In genomic region chr17:37048383-37048782, GRCm38 (mm10) we compare ENCODE assay signal across 15 mouse cellular contexts. TPM values are rescaled to one million over a fixed set of nuclear protein-coding genes. Genes with fewer than 3 reads are reported as not detected.
A peak's percentile ranks its signal among the peaks of the same experiment; 100 is the strongest.
DNase-seq lines count a peak whose midpoint lies in the region; ATAC-seq and TF ChIP-seq lines count a peak whose summit lies in the region.
"Had no signal": no experiment of that assay in that cellular context is flagged by ENCODE, and none has a peak within 500 bp of the region (broad histone marks: within the 10 kb centered on the region; RNA-seq: fewer than 3 reads in every experiment).

No protein-coding gene starts in this region.

- no peak for ATAC-seq in hindbrain, embryonic 12.5 days (ENCODE audit: low FRiP score)
- no peak for ATAC-seq in hindbrain, embryonic 11.5 days (ENCODE audit: low FRiP score)
- ATAC-seq in forebrain, postnatal 0 days, result no peak
- ATAC-seq in neural tube, embryonic 13.5 days (ENCODE audit: low read depth), result no peak

- H3K4me3 ChIP-seq in hindbrain, embryonic 12.5 days, result peak overlapping the region; percentile 26
- no peak overlapping the region for H3K4me3 ChIP-seq in hindbrain, embryonic 11.5 days (ENCODE audit: low read depth, low read length)
- peak overlapping the region; percentile 21 for H3K4me3 ChIP-seq in forebrain, postnatal 0 days (ENCODE audit: low read depth, low read length)
- H3K4me3 ChIP-seq in neural tube, embryonic 13.5 days, result peak overlapping the region; percentile 80
- H3K4me3 ChIP-seq: erythroblast, embryonic 14.5 days; limb, embryonic 12.5 days; lung, embryonic 15.5 days; stomach, embryonic 15.5 days had no signal

- peak overlapping the region; percentile 45; the same call in 1 of the 2 replicates for H3K9ac ChIP-seq in hindbrain, embryonic 12.5 days
- H3K9ac ChIP-seq in hindbrain, embryonic 11.5 days (ENCODE audit: low read depth, low read length), result no peak overlapping the region
- H3K9ac ChIP-seq in forebrain, postnatal 0 days, result 0 out of 2 replicates have a peak overlapping the region, but pooled peaks have one; percentile 18
- peak overlapping the region; percentile 98 for H3K9ac ChIP-seq in neural tube, embryonic 13.5 days
- H3K9ac ChIP-seq: limb, embryonic 12.5 days; lung, embryonic 15.5 days; stomach, embryonic 15.5 days had no signal

- peak overlapping the region; percentile 69 for H3K4me2 ChIP-seq in hindbrain, embryonic 12.5 days (replicated peaks)
- H3K4me2 ChIP-seq in hindbrain, embryonic 11.5 days (replicated peaks; ENCODE audit: low read depth, low read length), result no peak overlapping the region; the same call in 1 of the 2 replicates
- peak overlapping the region; percentile 84 for H3K4me2 ChIP-seq in forebrain, postnatal 0 days (ENCODE audit: low read depth)
- peak overlapping the region; percentile 88 for H3K4me2 ChIP-seq in neural tube, embryonic 13.5 days
- H3K4me2 ChIP-seq: limb, embryonic 12.5 days; lung, embryonic 15.5 days; stomach, embryonic 15.5 days had no signal

- H3K4me1 ChIP-seq in hindbrain, embryonic 12.5 days, result peaks cover 49% of the 10 kb centered on the region
- H3K4me1 ChIP-seq in hindbrain, embryonic 11.5 days (replicated peaks; ENCODE audit: control insufficient read depth, insufficient read depth, low read length), result peaks cover 3% of the 10 kb centered on the region
- peaks cover 7% of the 10 kb centered on the region; the same call in 1 of the 2 replicates for H3K4me1 ChIP-seq in forebrain, postnatal 0 days (ENCODE audit: insufficient read depth)
- H3K4me1 ChIP-seq in neural tube, embryonic 13.5 days (replicated peaks), result peaks cover 70% of the 10 kb centered on the region

- intact Hi-C loops in heart, postnatal 14 days (cut with DNase I), result loop anchor here (5.0 kb wide), 3 partner anchors 51 to 226 kb away; partner anchors contain the start of gene Trim26

- peaks cover 6% of the 10 kb centered on the region for H3K27me3 ChIP-seq in hindbrain, embryonic 12.5 days
- peaks cover 4% of the 10 kb centered on the region for H3K27me3 ChIP-seq in hindbrain, embryonic 11.5 days (ENCODE audit: control insufficient read depth, insufficient read depth, low read length)
- no peaks in the 10 kb centered on the region for H3K27me3 ChIP-seq in forebrain, postnatal 0 days (ENCODE audit: insufficient read depth, low read length)
- H3K27me3 ChIP-seq in neural tube, embryonic 13.5 days, result peaks cover 5% of the 10 kb centered on the region; the same call in 1 of the 2 replicates
- H3K27me3 ChIP-seq: stomach, embryonic 15.5 days had no signal

- H3K27ac ChIP-seq in hindbrain, embryonic 12.5 days, result no peak overlapping the region
- no peak overlapping the region for H3K27ac ChIP-seq in hindbrain, embryonic 11.5 days (ENCODE audit: low read depth, low read length)
- H3K27ac ChIP-seq in forebrain, postnatal 0 days (ENCODE audit: low read depth, low read length), result no peak overlapping the region
- no peak overlapping the region for H3K27ac ChIP-seq in neural tube, embryonic 13.5 days (replicated peaks)
- H3K27ac ChIP-seq: limb, embryonic 12.5 days; lung, embryonic 15.5 days; stomach, embryonic 15.5 days had no signal

- no peak for TF ChIP-seq CTCF in forebrain, postnatal 0 days (IDR thresholded peaks at IDR 0.05; ENCODE audit: low read depth)

- WGBS in hindbrain, embryonic 12.5 days, result 56% methylated on average over 7 of the region's 7 CpGs
- WGBS in hindbrain, embryonic 11.5 days, result 64% methylated on average over 7 of the region's 7 CpGs
- WGBS in forebrain, postnatal 0 days, result 71% methylated on average over 7 of the region's 7 CpGs
- 68% methylated on average over 7 of the region's 7 CpGs for WGBS in neural tube, embryonic 13.5 days

- DNase-seq in hindbrain, embryonic 11.5 days (ENCODE audit: low spot score), result no peak
- peak; percentile 63 for DNase-seq in cerebellum, adult 9-10 months
- no peak for DNase-seq in forebrain, postnatal 0 days
- no peak for DNase-seq in adipocyte (ENCODE audit: low spot score)
- DNase-seq in adrenal gland, postnatal 4 days (ENCODE audit: low spot score in 2 of 2), result no peak
- no peak for DNase-seq in heart, postnatal 14 days
- DNase-seq: gastrocnemius, postnatal 36 days had no signal

- no peaks in the 10 kb centered on the region for H3K9me3 ChIP-seq in hindbrain, embryonic 12.5 days (replicated peaks)
- H3K9me3 ChIP-seq in hindbrain, embryonic 11.5 days (ENCODE audit: control insufficient read depth, low read length), result no peaks in the 10 kb centered on the region
- H3K9me3 ChIP-seq in forebrain, postnatal 0 days (ENCODE audit: low read length), result no peaks in the 10 kb centered on the region
- H3K9me3 ChIP-seq in neural tube, embryonic 13.5 days, result no peaks in the 10 kb centered on the region
- H3K9me3 ChIP-seq: limb, embryonic 12.5 days; lung, embryonic 15.5 days; stomach, embryonic 15.5 days had no signal

- H3K36me3 ChIP-seq in hindbrain, embryonic 12.5 days, result peaks cover 3% of the 10 kb centered on the region
- H3K36me3 ChIP-seq in hindbrain, embryonic 11.5 days (ENCODE audit: control insufficient read depth, insufficient read depth, low read length), result no peaks in the 10 kb centered on the region
- H3K36me3 ChIP-seq in forebrain, postnatal 0 days (ENCODE audit: insufficient read depth), result no peaks in the 10 kb centered on the region
- H3K36me3 ChIP-seq in neural tube, embryonic 13.5 days, result peaks cover 11% of the 10 kb centered on the region; the same call in 1 of the 2 replicates
- H3K36me3 ChIP-seq: lung, embryonic 15.5 days; stomach, embryonic 15.5 days had no signal

RNA-seq across cellular contexts. Expression of gene Gabbr1, which starts 2.6 kb away (rescaled TPM):
- 41.8 and 42.1 TPM in 2 replicates for polyA plus RNA-seq in hindbrain, embryonic 12.5 days (2016; fragmentation: Nextera tagmentation; extraction: Ambion mirVana)
- polyA plus RNA-seq in hindbrain, embryonic 11.5 days (2014; fragmentation: Nextera tagmentation; extraction: Ambion mirVana), result 16.8 and 24.8 TPM in 2 replicates
- 353 and 416 TPM in 2 replicates for total RNA-seq in forebrain, postnatal 0 days (2014; rRNA removed)
- 58.1 and 80.1 TPM in 2 replicates for polyA plus RNA-seq in forebrain, postnatal 0 days (2015; fragmentation: Nextera tagmentation; extraction: Ambion mirVana)
- polyA plus RNA-seq in neural tube, embryonic 13.5 days (2015; fragmentation: Nextera tagmentation; extraction: Ambion mirVana), result 56.2 and 57.0 TPM in 2 replicates
- 10 to 100 TPM; 68.2 TPM for total RNA-seq in adrenal gland, postnatal 4 days (2021)
- 10 to 100 TPM; 16.9 TPM for total RNA-seq in heart, postnatal 14 days (2021)

RNA-seq across cellular contexts. Expression of gene Mog, which starts 25.2 kb away (rescaled TPM):
- 0.85 and 1.3 TPM in 2 replicates for polyA plus RNA-seq in hindbrain, embryonic 12.5 days (2016; fragmentation: Nextera tagmentation; extraction: Ambion mirVana)
- 0.39 and 0.61 TPM in 2 replicates for polyA plus RNA-seq in hindbrain, embryonic 11.5 days (2014; fragmentation: Nextera tagmentation; extraction: Ambion mirVana)
- not detected in 2 replicates for total RNA-seq in forebrain, postnatal 0 days (2014; rRNA removed)
- 0.53 and 1.1 TPM in 2 replicates for polyA plus RNA-seq in forebrain, postnatal 0 days (2015; fragmentation: Nextera tagmentation; extraction: Ambion mirVana)
- 1.2 and 1.7 TPM in 2 replicates for polyA plus RNA-seq in neural tube, embryonic 13.5 days (2015; fragmentation: Nextera tagmentation; extraction: Ambion mirVana)
- not detected for total RNA-seq in adrenal gland, postnatal 4 days (2021)
- not detected for total RNA-seq in heart, postnatal 14 days (2021)
- total RNA-seq: gastrocnemius, postnatal 36 days; monocyte, adult 5-6 weeks had no signal
- polyA plus RNA-seq: erythroblast, embryonic 14.5 days; large intestine, adult 2 months; limb, embryonic 12.5 days had no signal

RNA-seq across cellular contexts. Expression of gene Olfr90, which starts 39.9 kb away (rescaled TPM):
- polyA plus RNA-seq in hindbrain, embryonic 12.5 days (2016; fragmentation: Nextera tagmentation; extraction: Ambion mirVana), result 0.18 TPM in 1 of 2 replicates, not detected in the other
- polyA plus RNA-seq in hindbrain, embryonic 11.5 days (2014; fragmentation: Nextera tagmentation; extraction: Ambion mirVana), result 0.06 TPM in 1 of 2 replicates, not detected in the other
- total RNA-seq in forebrain, postnatal 0 days (2014; rRNA removed), result not detected in 2 replicates
- not detected in 2 replicates for polyA plus RNA-seq in forebrain, postnatal 0 days (2015; fragmentation: Nextera tagmentation; extraction: Ambion mirVana)
- not detected in 2 replicates for polyA plus RNA-seq in neural tube, embryonic 13.5 days (2015; fragmentation: Nextera tagmentation; extraction: Ambion mirVana)
- total RNA-seq in adrenal gland, postnatal 4 days (2021), result under 1 TPM in 1 of 2 experiments, not detected in 1; 0.14 TPM
- total RNA-seq in heart, postnatal 14 days (2021), result not detected
- total RNA-seq: gastrocnemius, postnatal 36 days; monocyte, adult 5-6 weeks had no signal
- polyA plus RNA-seq: erythroblast, embryonic 14.5 days; large intestine, adult 2 months; lung, embryonic 15.5 days; stomach, embryonic 15.5 days had no signal

RNA-seq across cellular contexts. Expression of gene Zfp57, which starts 47.4 kb away (rescaled TPM):
- 208 and 223 TPM in 2 replicates for polyA plus RNA-seq in hindbrain, embryonic 12.5 days (2016; fragmentation: Nextera tagmentation; extraction: Ambion mirVana)
- polyA plus RNA-seq in hindbrain, embryonic 11.5 days (2014; fragmentation: Nextera tagmentation; extraction: Ambion mirVana), result 137 and 153 TPM in 2 replicates
- 208 and 220 TPM in 2 replicates for total RNA-seq in forebrain, postnatal 0 days (2014; rRNA removed)
- polyA plus RNA-seq in forebrain, postnatal 0 days (2015; fragmentation: Nextera tagmentation; extraction: Ambion mirVana), result 113 and 148 TPM in 2 replicates
- 241 and 262 TPM in 2 replicates for polyA plus RNA-seq in neural tube, embryonic 13.5 days (2015; fragmentation: Nextera tagmentation; extraction: Ambion mirVana)
- 10 to 100 TPM; 12.7 to 18.0 TPM for total RNA-seq in adrenal gland, postnatal 4 days (2021)
- total RNA-seq in heart, postnatal 14 days (2021), result 1 to 10 TPM; 3.7 to 4.6 TPM
- total RNA-seq: monocyte, adult 5-6 weeks had no signal
- polyA plus RNA-seq: erythroblast, embryonic 14.5 days had no signal

RNA-seq across cellular contexts. Expression of gene Olfr91, which starts 49.7 kb away (rescaled TPM):
- 0.05 TPM in 1 of 2 replicates, not detected in the other for polyA plus RNA-seq in hindbrain, embryonic 12.5 days (2016; fragmentation: Nextera tagmentation; extraction: Ambion mirVana)
- 0.08 TPM in 1 of 2 replicates, not detected in the other for polyA plus RNA-seq in hindbrain, embryonic 11.5 days (2014; fragmentation: Nextera tagmentation; extraction: Ambion mirVana)
- not detected in 2 replicates for total RNA-seq in forebrain, postnatal 0 days (2014; rRNA removed)
- not detected in 2 replicates for polyA plus RNA-seq in forebrain, postnatal 0 days (2015; fragmentation: Nextera tagmentation; extraction: Ambion mirVana)
- polyA plus RNA-seq in neural tube, embryonic 13.5 days (2015; fragmentation: Nextera tagmentation; extraction: Ambion mirVana), result not detected in 2 replicates
- total RNA-seq in adrenal gland, postnatal 4 days (2021), result not detected
- total RNA-seq in heart, postnatal 14 days (2021), result not detected
- total RNA-seq: gastrocnemius, postnatal 36 days; monocyte, adult 5-6 weeks had no signal
- polyA plus RNA-seq: erythroblast, embryonic 14.5 days; large intestine, adult 2 months; limb, embryonic 12.5 days; lung, embryonic 15.5 days; stomach, embryonic 15.5 days had no signal
